Mouse (Mus musculus) liver, embryonic 14.5 days (tissue): ENCODE measurements around the gene Thap3.

ENCODE experiments used
- CTCF ChIP-seq: IDR thresholded peaks from 2 replicates; pipeline ENCODE4 v1.5.1; 2016; ENCODE audit warnings: antibody characterized with exemption, low read depth, control low read depth
- EP300 ChIP-seq: IDR thresholded peaks from 2 replicates; pipeline ENCODE4 v1.6.1; 2016; ENCODE audit warnings: antibody characterized with exemption, low read depth

DNA sequence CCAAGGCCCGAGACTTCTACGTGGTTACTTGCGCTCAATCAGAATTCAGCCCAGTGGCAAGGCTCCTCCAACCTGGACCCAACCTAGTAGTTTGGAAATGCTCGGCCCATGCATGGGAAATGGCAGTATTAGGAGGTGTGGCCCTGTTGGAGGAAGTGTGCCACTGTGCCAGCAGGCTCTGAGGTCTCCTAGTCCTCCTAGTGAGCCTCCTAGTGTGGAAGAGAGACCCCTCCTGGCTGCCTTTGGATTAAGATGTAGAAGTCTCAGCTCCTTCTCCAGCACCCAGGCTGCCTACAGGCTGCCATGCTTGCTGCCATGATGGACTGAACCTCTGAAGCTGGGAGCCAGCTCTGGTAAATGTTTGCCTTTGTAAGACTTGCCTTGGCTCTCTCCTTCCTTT, 41.2 kb upstream of the Thap3 start:
- TF ChIP-seq CTCF, result peak; percentile 23; the same call in 1 of the 2 replicates
- TF ChIP-seq EP300, result no peak
